Mouse (Mus musculus) E14TG2a.4 (cell line): ENCODE results near the gene C130050O18Rik.

Source experiments
- H3K27me3 ChIP-seq: 2 replicates; pipeline ENCODE4 v1.6.1; 2014; ENCODE audit warnings: low read length, control low read depth; ENCODE audit not compliant: insufficient read depth
- H3K36me3 ChIP-seq: 2 replicates; pipeline ENCODE4 v1.6.1; 2014; ENCODE audit warnings: low read length, control low read depth; ENCODE audit not compliant: insufficient read depth
- H3K4me1 ChIP-seq: replicated peaks from 2 replicates; pipeline ENCODE4 v1.6.1; 2014; ENCODE audit warnings: low read depth, low read length, control low read depth
- H3K4me3 ChIP-seq: replicated peaks from 2 replicates; pipeline ENCODE4 v1.5.1; 2014; ENCODE audit warnings: mild to moderate bottlenecking, low read length
- H3K9me3 ChIP-seq: 2 replicates; pipeline ENCODE4 v1.6.1; 2014; ENCODE audit warnings: low read length, control low read depth
- CTCF ChIP-seq: conservative IDR thresholded peaks from 2 replicates; pipeline ENCODE4 v1.5.1; 2014; ENCODE audit warnings: low read length
- NANOG ChIP-seq: IDR thresholded peaks from 2 replicates; pipeline ENCODE4 v1.6.1; 2014; ENCODE audit warnings: borderline replicate concordance, low read length, mixed read lengths
- POU5F1 ChIP-seq: IDR thresholded peaks from 2 replicates; pipeline ENCODE4 v1.6.1; 2014; ENCODE audit warnings: low read length, borderline replicate concordance

Gene C130050O18Rik

DNA sequence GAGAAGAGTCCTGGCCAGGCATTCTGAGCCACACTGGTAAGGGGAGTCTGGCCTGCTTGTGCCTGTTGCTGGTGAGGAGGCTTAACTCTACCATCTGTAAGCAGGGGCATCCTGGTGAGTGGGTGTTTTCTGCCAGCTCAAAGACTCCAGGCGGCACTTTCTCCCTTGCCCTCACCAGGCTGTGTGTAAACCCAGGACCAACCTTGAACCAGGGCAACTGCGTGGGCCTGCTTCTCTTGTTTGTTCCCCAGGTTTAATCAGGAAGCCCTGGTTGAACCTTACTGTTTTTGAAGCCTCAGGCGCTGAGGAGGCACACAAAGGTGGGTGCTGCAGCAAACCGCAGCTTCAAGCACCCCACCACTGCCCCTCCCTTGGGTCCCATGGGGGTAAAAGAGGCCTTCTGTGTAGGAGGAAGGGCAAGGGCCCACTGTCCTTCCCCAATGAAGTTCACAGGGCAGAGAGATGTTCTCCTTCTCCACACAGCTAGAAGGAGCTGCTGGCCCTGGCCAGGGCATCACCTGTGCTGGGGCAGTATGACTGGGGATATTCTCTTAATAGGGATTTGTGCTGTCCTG is 37.1 kb upstream of the C130050O18Rik start:
- Histone ChIP-seq H3K36me3 (peaks cover 25% of the 10 kb centered on the region), H3K27me3 (no peaks in the 10 kb centered on the region), H3K9me3 (no peaks in the 10 kb centered on the region), H3K4me3 (no peak overlapping the region), H3K4me1 (peaks cover 88% of the 10 kb centered on the region)
- no peak for TF ChIP-seq CTCF
- TF ChIP-seq POU5F1 = no peak
- TF ChIP-seq NANOG = no peak

DNA sequence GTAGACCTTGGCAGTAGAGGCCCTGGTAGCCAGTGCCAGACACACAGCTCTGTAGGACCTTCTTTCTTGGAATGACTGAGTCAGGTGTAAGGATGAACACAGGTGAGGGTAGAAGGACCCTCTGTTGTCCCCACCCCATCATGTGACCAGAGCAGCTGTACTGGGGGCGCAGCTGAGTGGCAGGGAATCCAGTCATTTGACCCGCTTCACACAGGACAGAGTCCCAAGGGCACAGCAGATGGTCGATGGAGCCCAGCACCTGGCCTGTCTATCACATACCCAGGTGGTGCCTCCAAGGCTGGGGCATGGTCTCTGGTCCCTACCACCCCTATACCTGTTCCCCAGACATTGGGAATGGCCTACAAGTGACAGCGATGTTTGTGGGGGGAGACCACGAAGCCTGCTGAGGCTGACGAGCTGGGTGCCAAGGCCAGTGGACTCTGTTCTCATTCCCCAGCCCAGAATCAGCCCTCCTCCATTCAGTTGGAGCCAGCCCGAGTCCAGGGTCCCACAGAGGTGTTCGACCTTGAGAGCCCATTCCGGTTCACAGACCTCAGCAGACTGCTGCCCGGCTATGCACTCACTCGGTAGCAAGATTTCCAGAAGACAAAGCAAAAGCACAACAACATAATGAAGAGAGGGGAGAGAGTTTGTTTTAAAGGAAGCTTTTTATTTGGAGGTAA is 36.3 kb upstream of the C130050O18Rik start:
- Histone ChIP-seq H3K36me3 (peaks cover 18% of the 10 kb centered on the region), H3K9me3 (no peaks in the 10 kb centered on the region), H3K27me3 (no peaks in the 10 kb centered on the region), H3K4me3 (no peak overlapping the region), H3K4me1 (peaks cover 91% of the 10 kb centered on the region)
- TF ChIP-seq NANOG (no peak), CTCF (no peak), POU5F1 (no peak)

DNA sequence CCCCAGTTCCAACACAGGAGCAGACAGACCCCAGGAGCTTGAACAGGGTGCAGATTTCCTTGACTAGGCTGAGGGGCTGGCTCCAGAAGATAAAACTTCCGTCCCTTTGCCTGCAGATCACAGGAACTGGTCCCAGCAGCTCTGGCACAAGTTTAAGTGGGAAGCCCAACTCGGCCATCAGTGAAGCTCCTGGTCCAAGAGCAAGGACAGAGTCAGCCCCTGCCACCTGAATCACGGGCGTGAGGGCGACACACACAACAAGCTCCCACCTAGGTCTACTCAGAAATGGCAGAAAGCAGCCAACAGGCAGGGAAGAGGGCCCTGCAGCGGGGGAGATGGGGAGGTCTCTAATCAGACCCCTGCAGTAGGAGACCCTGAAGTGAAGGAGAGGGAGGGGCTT is 34.7 kb upstream of the C130050O18Rik start:
- H3K9me3 ChIP-seq = no peaks in the 10 kb centered on the region
- H3K27me3 ChIP-seq = no peaks in the 10 kb centered on the region
- TF ChIP-seq POU5F1 = no peak
- TF ChIP-seq NANOG = no peak
- TF ChIP-seq CTCF = no peak
- peaks cover 91% of the 10 kb centered on the region for H3K4me1 ChIP-seq
- H3K36me3 ChIP-seq = peaks cover 21% of the 10 kb centered on the region; the same call in 1 of the 2 replicates
- H3K4me3 ChIP-seq = peak overlapping the region; percentile 13; the same call in 1 of the 2 replicates

DNA sequence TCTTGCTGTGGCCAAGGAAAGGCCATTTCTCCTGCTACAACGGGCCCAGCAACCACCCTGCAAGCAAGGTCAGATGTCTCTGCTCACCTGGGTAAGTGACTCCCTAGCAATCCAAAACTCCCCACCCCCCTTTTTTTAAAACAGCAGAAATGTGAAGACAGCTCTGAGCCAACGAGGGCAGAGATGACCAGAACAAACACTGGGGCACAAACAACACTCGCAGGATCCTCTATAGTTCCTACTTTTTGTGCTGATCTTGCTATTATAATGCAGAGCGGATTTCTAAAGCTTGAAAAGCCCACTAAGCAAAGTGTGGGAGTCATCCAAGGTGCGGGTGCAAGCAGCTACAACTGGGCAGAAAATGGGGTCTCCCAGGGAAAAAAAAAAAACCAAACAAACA is 34.0 kb upstream of the C130050O18Rik start:
- peaks cover 92% of the 10 kb centered on the region for H3K4me1 ChIP-seq
- H3K36me3 ChIP-seq = peaks cover 26% of the 10 kb centered on the region; the same call in 1 of the 2 replicates
- H3K4me3 ChIP-seq = peak overlapping the region; percentile 79
- TF ChIP-seq NANOG (no peak), CTCF (no peak), POU5F1 (no peak)
- H3K9me3 ChIP-seq = no peaks in the 10 kb centered on the region
- no peaks in the 10 kb centered on the region for H3K27me3 ChIP-seq

DNA sequence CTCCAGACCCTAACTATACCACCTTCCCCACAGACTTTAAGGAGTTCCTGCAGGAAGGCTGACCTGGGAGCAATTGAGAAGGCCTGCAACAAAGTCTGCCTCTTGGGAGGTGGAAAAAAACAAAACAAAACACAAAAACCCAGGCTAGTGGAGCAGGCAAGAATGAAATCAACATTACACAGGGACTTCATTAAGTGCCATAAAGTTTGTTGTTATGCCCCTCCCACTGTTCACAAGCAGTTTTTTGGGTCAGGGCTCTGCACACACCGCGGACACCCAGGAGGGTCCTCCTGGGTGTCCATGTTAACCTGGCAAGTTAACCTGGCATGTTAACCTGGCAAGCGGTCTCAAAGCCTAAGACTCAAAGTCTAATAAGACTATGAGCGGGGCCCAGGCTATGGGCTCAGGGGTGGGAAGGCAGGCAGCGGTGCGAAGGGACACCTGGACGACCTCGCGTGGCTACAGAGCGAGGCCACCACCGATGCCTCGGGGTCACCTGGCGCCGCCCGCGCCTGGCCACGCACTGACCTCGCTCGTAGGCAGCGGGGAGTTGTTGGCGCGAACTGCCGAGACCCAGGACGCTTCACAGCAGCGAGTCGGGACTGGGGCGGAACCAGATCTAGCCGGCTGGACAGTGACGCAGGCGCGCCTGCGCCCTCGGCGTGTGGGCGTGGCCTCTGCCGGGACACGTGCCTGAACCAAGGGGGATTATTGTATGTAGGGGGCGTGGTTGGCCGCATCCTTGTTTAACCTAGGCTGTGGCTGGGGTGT is 33.3 kb upstream of the C130050O18Rik start:
- Histone ChIP-seq H3K27me3 (no peaks in the 10 kb centered on the region), H3K36me3 (peaks cover 26% of the 10 kb centered on the region; the same call in 1 of the 2 replicates), H3K9me3 (no peaks in the 10 kb centered on the region), H3K4me1 (peaks cover 85% of the 10 kb centered on the region), H3K4me3 (peak overlapping the region; percentile 79)
- no peak for TF ChIP-seq NANOG
- TF ChIP-seq POU5F1 = no peak
- no peak for TF ChIP-seq CTCF

DNA sequence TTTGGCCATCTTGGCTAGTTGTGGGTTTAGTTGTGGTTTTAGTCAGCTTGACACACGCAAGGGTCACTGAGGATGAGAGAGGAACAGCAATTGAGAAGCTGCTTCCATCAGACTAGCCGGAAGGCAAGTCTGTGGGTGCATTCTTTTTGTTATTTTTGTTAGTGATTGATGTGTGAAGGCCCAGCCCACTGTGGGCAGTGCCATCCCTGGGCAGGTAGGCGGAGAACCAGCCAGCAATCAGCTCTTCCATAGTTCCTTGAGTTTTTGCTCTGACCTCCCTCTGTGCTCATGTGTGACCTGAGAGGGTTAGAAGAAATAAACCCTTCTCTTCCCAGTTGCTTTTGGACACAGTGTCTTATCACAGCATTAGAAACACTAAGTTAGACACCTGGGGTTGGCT is 32.0 kb upstream of the C130050O18Rik start:
- H3K36me3 ChIP-seq = peaks cover 37% of the 10 kb centered on the region
- peaks cover 84% of the 10 kb centered on the region for H3K4me1 ChIP-seq
- no peak for TF ChIP-seq CTCF
- TF ChIP-seq POU5F1 = no peak
- no peak for TF ChIP-seq NANOG
- H3K27me3 ChIP-seq = no peaks in the 10 kb centered on the region
- no peaks in the 10 kb centered on the region for H3K9me3 ChIP-seq
- H3K4me3 ChIP-seq = no peak overlapping the region

DNA sequence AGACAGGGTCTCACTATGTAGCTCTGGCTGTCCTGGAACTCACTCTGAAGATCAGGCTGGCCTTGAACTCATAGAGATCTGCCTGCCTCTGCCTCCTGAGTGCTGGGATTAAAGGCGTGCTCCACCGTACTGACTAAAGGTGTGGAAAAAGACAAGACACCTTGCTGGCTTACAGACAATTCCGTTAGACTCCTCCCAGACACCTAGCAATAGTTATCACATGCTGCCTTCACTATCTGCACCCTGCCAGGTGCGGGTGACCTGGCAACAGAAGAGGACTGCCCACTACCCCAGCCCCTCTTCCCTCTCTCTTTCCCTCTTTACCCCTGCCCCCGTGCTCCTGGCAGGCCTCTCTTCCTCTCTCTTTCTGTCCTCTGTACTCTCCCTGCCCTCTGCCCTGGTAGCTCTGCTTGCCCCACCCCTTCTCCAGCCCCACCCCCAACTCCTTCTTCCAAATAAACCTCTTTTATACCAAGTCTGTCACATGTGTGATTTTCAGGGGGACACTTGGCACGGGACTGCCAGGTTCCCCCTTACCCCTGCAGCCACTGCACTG is 31.1 kb upstream of the C130050O18Rik start:
- no peaks in the 10 kb centered on the region for H3K9me3 ChIP-seq
- no peak for TF ChIP-seq CTCF
- no peak for TF ChIP-seq NANOG
- TF ChIP-seq POU5F1 = no peak
- peaks cover 84% of the 10 kb centered on the region for H3K4me1 ChIP-seq
- no peak overlapping the region for H3K4me3 ChIP-seq
- H3K36me3 ChIP-seq = peaks cover 30% of the 10 kb centered on the region
- H3K27me3 ChIP-seq = no peaks in the 10 kb centered on the region

DNA sequence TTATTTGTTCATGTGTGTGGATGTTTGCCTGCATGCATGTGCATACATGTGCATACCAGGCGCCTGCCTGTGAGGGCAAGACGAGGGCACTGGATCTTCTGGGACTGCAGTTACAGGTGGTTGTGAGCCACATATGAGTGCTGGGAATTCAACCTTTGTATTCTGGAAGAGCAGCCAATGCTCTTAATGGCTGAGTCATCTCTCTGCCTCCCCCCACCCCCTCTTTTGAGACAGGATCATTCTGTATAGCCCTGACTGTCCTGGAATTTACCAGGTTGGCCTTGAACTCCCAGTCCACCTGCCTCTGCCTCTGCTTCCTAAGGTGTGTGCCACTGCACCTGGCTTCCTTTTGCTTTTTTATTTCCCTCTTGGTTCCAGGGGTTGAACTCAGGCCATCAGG is 30.2 kb upstream of the C130050O18Rik start:
- no peak overlapping the region for H3K4me3 ChIP-seq
- H3K36me3 ChIP-seq = peaks cover 29% of the 10 kb centered on the region
- H3K9me3 ChIP-seq = no peaks in the 10 kb centered on the region
- TF ChIP-seq CTCF = no peak
- H3K4me1 ChIP-seq = peaks cover 86% of the 10 kb centered on the region
- H3K27me3 ChIP-seq = no peaks in the 10 kb centered on the region
